Mouse (Mus musculus) MEL (cell line): ENCODE results near the gene Zfp26. TPM values are rescaled to one million over a fixed set of nuclear protein-coding genes. Genes with fewer than 3 reads are reported as not detected.

Experiments
- DNase-seq: peaks from one replicate; pipeline ENCODE4 v3.0.0; 2011; ENCODE audit warnings: low read depth, low spot score
- H3K27ac ChIP-seq: 2 replicates; pipeline ENCODE4 v1.5.1; 2012; ENCODE audit warnings: low read depth, mild to moderate bottlenecking, control low read depth, low read length, moderate library complexity; ENCODE audit not compliant: control insufficient read depth
- H3K27me3 ChIP-seq, 2 experiments: fragments of 150-350 bp in 1 of 2; sonication (generic) in 1 of 2; 2 replicates each; pipeline ENCODE4 v1.6.1; 2012; ENCODE audit warnings: low read length in 2 of 2, mild to moderate bottlenecking in 2 of 2, improper control_type of control experiment in 1 of 2, moderate library complexity in 1 of 2; ENCODE audit not compliant: insufficient read depth in 2 of 2, control insufficient read depth in 1 of 2
- H3K36me3 ChIP-seq, 2 experiments: 2 replicates each; pipeline ENCODE4 v1.6.1; 2012 to 2014; ENCODE audit warnings: low read length in 2 of 2, improper control_type of control experiment in 1 of 2, inconsistent platforms in 1 of 2, mild to moderate bottlenecking in 1 of 2; ENCODE audit not compliant: insufficient read depth in 2 of 2, control insufficient read depth in 1 of 2
- H3K4me1 ChIP-seq, 2 experiments: fragments of 150-350 bp in 1 of 2; sonication (generic) in 1 of 2; 2 replicates each; pipeline ENCODE4 v1.6.1; 2012; ENCODE audit warnings: low read length in 2 of 2, improper control_type of control experiment in 1 of 2, mild to moderate bottlenecking in 1 of 2; ENCODE audit not compliant: insufficient read depth in 2 of 2, control insufficient read depth in 1 of 2
- H3K4me3 ChIP-seq, 2 experiments: fragments of 150-350 bp in 1 of 2; sonication (generic) in 1 of 2; 2 replicates each; pipeline ENCODE4 v1.5.1; 2012; ENCODE audit warnings: low read depth in 2 of 2, low read length in 2 of 2, mild to moderate bottlenecking in 2 of 2, moderate library complexity in 2 of 2, control low read depth in 1 of 2, improper control_type of control experiment in 1 of 2; ENCODE audit not compliant: control insufficient read depth in 1 of 2, insufficient read depth in 1 of 2
- H3K79me2 ChIP-seq: 2 replicates; pipeline ENCODE4 v1.6.1; 2012; ENCODE audit warnings: mild to moderate bottlenecking, low read length, moderate library complexity; ENCODE audit not compliant: control insufficient read depth, poor library complexity, insufficient read depth
- H3K9ac ChIP-seq: 2 replicates; pipeline ENCODE4 v1.6.1; 2012; ENCODE audit warnings: low read depth, mild to moderate bottlenecking, control low read depth, low read length, moderate library complexity; ENCODE audit not compliant: control insufficient read depth, poor library complexity, severe bottlenecking
- H3K9me3 ChIP-seq: fragments of 150-350 bp; sonication (generic); replicated peaks from 2 replicates; pipeline ENCODE4 v1.6.1; 2012; ENCODE audit warnings: mild to moderate bottlenecking, low read length, improper control_type of control experiment, moderate library complexity; ENCODE audit not compliant: insufficient read depth
- BHLHE40 ChIP-seq: IDR thresholded peaks from 2 replicates; pipeline ENCODE4 v1.6.1; 2012; ENCODE audit warnings: low read depth, mild to moderate bottlenecking, inconsistent platforms, low read length, improper control_type of control experiment, borderline replicate concordance
- CHD1 ChIP-seq: IDR thresholded peaks from 2 replicates; pipeline ENCODE4 v1.6.1; 2012; ENCODE audit warnings: low read depth, mild to moderate bottlenecking, inconsistent platforms, low read length, improper control_type of control experiment
- CHD2 ChIP-seq: IDR thresholded peaks from 2 replicates; pipeline ENCODE4 v1.6.1; 2011; ENCODE audit warnings: low read length, improper control_type of control experiment
- CTCF ChIP-seq, 3 experiments: IDR thresholded peaks in 2 of 3; conservative IDR thresholded peaks in 1 of 3; 2 replicates each; pipeline ENCODE4 v1.5.1; 2011 to 2012; ENCODE audit warnings: low read length in 3 of 3, low read depth in 2 of 3, mild to moderate bottlenecking in 2 of 3, improper control_type of control experiment in 1 of 3, inconsistent platforms in 1 of 3, mixed read lengths in 1 of 3, moderate library complexity in 1 of 3; ENCODE audit not compliant: control insufficient read depth in 1 of 3, insufficient read depth in 1 of 3, poor library complexity in 1 of 3, severe bottlenecking in 1 of 3
- E2F4 ChIP-seq: IDR thresholded peaks from 2 replicates; pipeline ENCODE4 v1.6.1; 2011; ENCODE audit warnings: low read depth, low read length, improper control_type of control experiment, borderline replicate concordance
- ELF1 ChIP-seq: IDR thresholded peaks from 2 replicates; pipeline ENCODE4 v1.6.1; 2014; ENCODE audit warnings: low read depth, mild to moderate bottlenecking, inconsistent platforms, low read length, improper control_type of control experiment, moderate library complexity
- EP300 ChIP-seq, 2 experiments: IDR thresholded peaks; 2 replicates each; pipeline ENCODE4 v1.6.1; 2011; ENCODE audit warnings: improper control_type of control experiment in 2 of 2, low read length in 2 of 2, low read depth in 1 of 2, mild to moderate bottlenecking in 1 of 2
- ETS1 ChIP-seq: IDR thresholded peaks from 2 replicates; pipeline ENCODE4 v1.6.1; 2012; ENCODE audit warnings: low read depth, mild to moderate bottlenecking, inconsistent platforms, low read length, improper control_type of control experiment, moderate library complexity
- GABPA ChIP-seq: IDR thresholded peaks from 2 replicates; pipeline ENCODE4 v1.6.1; 2012; ENCODE audit warnings: low read depth, mild to moderate bottlenecking, inconsistent platforms, low read length, improper control_type of control experiment, moderate library complexity
- GATA1 ChIP-seq: IDR thresholded peaks from 2 replicates; pipeline ENCODE4 v1.6.1; 2011; ENCODE audit warnings: low read depth, low read length, improper control_type of control experiment
- HCFC1 ChIP-seq: IDR thresholded peaks from 2 replicates; pipeline ENCODE4 v1.6.1; 2012; ENCODE audit warnings: low read depth, mild to moderate bottlenecking, inconsistent platforms, low read length, improper control_type of control experiment, moderate library complexity
- JUND ChIP-seq: IDR thresholded peaks from 2 replicates; pipeline ENCODE4 v1.6.1; 2011; ENCODE audit warnings: low read depth, mild to moderate bottlenecking, improper control_type of control experiment, low read length
- MAFK ChIP-seq: IDR thresholded peaks from 2 replicates; pipeline ENCODE4 v1.6.1; 2011; ENCODE audit warnings: low read depth, mild to moderate bottlenecking, low read length, improper control_type of control experiment, borderline replicate concordance
- MAX ChIP-seq: IDR thresholded peaks from 2 replicates; pipeline ENCODE4 v1.6.1; 2011; ENCODE audit warnings: low read length, improper control_type of control experiment
- MXI1 ChIP-seq: IDR thresholded peaks from 2 replicates; pipeline ENCODE4 v1.6.1; 2011; ENCODE audit warnings: mild to moderate bottlenecking, low read depth, low read length, improper control_type of control experiment
- MYB ChIP-seq: IDR thresholded peaks from 2 replicates; pipeline ENCODE4 v1.6.1; 2011; ENCODE audit warnings: mild to moderate bottlenecking, low read depth, low read length, improper control_type of control experiment
- MYC ChIP-seq: IDR thresholded peaks from 2 replicates; pipeline ENCODE4 v1.6.1; 2011; ENCODE audit warnings: low read depth, mild to moderate bottlenecking, low read length, improper control_type of control experiment, moderate library complexity
- NELFE ChIP-seq: IDR thresholded peaks from 2 replicates; pipeline ENCODE4 v1.6.1; 2011; ENCODE audit warnings: low read depth, low read length, improper control_type of control experiment
- POLR2A ChIP-seq, 2 experiments: IDR thresholded peaks; 2 replicates each; pipeline ENCODE4 v1.6.1; 2011 to 2012; ENCODE audit warnings: low read length in 2 of 2, mild to moderate bottlenecking in 2 of 2, control low read depth in 1 of 2, improper control_type of control experiment in 1 of 2, low read depth in 1 of 2, moderate library complexity in 1 of 2; ENCODE audit not compliant: control insufficient read depth in 1 of 2, insufficient read depth in 1 of 2, poor library complexity in 1 of 2
- POLR2AphosphoS2 ChIP-seq: IDR thresholded peaks from 2 replicates; pipeline ENCODE4 v1.6.1; 2011; ENCODE audit warnings: low read length, improper control_type of control experiment
- POLR2AphosphoS5 ChIP-seq: IDR thresholded peaks from 2 replicates; pipeline ENCODE4 v1.6.1; 2012; ENCODE audit warnings: low read depth, borderline replicate concordance, mild to moderate bottlenecking, inconsistent platforms, low read length, moderate library complexity, mixed read lengths
- RAD21 ChIP-seq: IDR thresholded peaks from 2 replicates; pipeline ENCODE4 v1.6.1; 2011; ENCODE audit warnings: mild to moderate bottlenecking, low read depth, low read length, improper control_type of control experiment
- RCOR1 ChIP-seq: IDR thresholded peaks from 2 replicates; pipeline ENCODE4 v1.6.1; 2012; ENCODE audit warnings: low read depth, mild to moderate bottlenecking, inconsistent platforms, low read length, improper control_type of control experiment
- SIN3A ChIP-seq: IDR thresholded peaks from 2 replicates; pipeline ENCODE4 v1.6.1; 2012; ENCODE audit warnings: low read length, improper control_type of control experiment, inconsistent platforms
- SMC3 ChIP-seq: IDR thresholded peaks from 2 replicates; pipeline ENCODE4 v1.6.1; 2011; ENCODE audit warnings: low read depth, low read length, improper control_type of control experiment
- TAL1 ChIP-seq: IDR thresholded peaks from 2 replicates; pipeline ENCODE4 v1.6.1; 2012; ENCODE audit warnings: mild to moderate bottlenecking, inconsistent platforms, low read length, moderate library complexity, mixed read lengths
- TBP ChIP-seq: IDR thresholded peaks from 2 replicates; pipeline ENCODE4 v1.8.0; 2011; ENCODE audit warnings: low read depth, low read length, improper control_type of control experiment
- UBTF ChIP-seq: IDR thresholded peaks from 2 replicates; pipeline ENCODE4 v1.6.1; 2012; ENCODE audit warnings: low read depth, mild to moderate bottlenecking, inconsistent platforms, low read length, improper control_type of control experiment, moderate library complexity, borderline replicate concordance; ENCODE audit not compliant: insufficient read depth
- ZC3H11A ChIP-seq: IDR thresholded peaks from 2 replicates; pipeline ENCODE4 v1.6.1; 2012; ENCODE audit warnings: low read depth, mild to moderate bottlenecking, inconsistent platforms, low read length, improper control_type of control experiment
- ZKSCAN1 ChIP-seq: IDR thresholded peaks from 2 replicates; pipeline ENCODE4 v1.6.1; 2012; ENCODE audit warnings: low read depth, mild to moderate bottlenecking, inconsistent platforms, low read length, improper control_type of control experiment, moderate library complexity
- ZMIZ1 ChIP-seq: IDR thresholded peaks from 2 replicates; pipeline ENCODE4 v1.6.1; 2012; ENCODE audit warnings: low read depth, mild to moderate bottlenecking, inconsistent platforms, low read length, improper control_type of control experiment, moderate library complexity
- ZNF384 ChIP-seq: IDR thresholded peaks from 2 replicates; pipeline ENCODE4 v1.6.1; 2012; ENCODE audit warnings: low read depth, mild to moderate bottlenecking, inconsistent platforms, low read length, improper control_type of control experiment
- polyA plus RNA-seq, 2 experiments: library from polyadenylated mRNA; stranded (reverse) in 1 of 2; unstranded in 1 of 2; fragments of >175 nt in 1 of 2; fragments of >200 nt in 1 of 2; gene quantifications; 2 replicates each; pipeline versions ENCODE4 v1.2.1 to v1.2.4; 2012; ENCODE audit warnings: low replicate concordance in 2 of 2, low read depth in 1 of 2; ENCODE audit not compliant: insufficient read length in 2 of 2, insufficient read depth in 1 of 2, missing spikeins in 1 of 2
- total RNA-seq: library from RNA; depleted of rRNA; stranded (reverse); fragments of 300-350 nt; gene quantifications from 2 replicates; pipeline ENCODE4 v1.2.3, GENCODE M21; 2012

Gene Zfp26
- total and polyA plus RNA-seq, 3 experiments: 18.5 to 55.4 (median 52.5) TPM

DNA sequence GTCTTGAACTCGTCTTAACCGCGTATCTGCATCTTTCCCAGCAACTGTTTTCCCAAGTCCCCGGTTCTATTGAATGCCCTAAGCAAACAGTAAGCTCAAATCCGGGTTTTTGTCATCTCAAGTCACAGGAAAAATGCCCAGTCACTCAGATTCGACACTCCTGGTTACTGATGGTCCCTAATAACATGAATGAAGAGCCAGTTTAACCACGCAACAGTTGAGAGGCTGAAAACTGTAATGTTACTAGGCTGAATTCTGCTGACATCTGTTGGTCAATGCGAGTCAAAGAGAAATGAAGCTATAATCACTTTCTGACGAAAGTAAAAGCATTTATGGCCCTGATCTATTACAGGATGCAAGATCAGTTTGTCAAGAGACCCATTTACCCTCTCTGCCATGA lies 33.3 kb upstream of the Zfp26 start (continued):
- 0 out of 2 replicates have a peak, but pooled peaks have one; percentile 28 for TF ChIP-seq CHD2
- no peak for TF ChIP-seq TBP
- no peak for TF ChIP-seq GATA1
- TF ChIP-seq POLR2A (IDR thresholded peaks at IDR 0.05; ENCODE audit: control insufficient read depth in 1 of 2, insufficient read depth in 1 of 2, low read depth in 1 of 2, low read length in 2 of 2, poor library complexity in 1 of 2): no peak
- TF ChIP-seq ETS1: 0 out of 2 replicates have a peak, but pooled peaks have one; percentile 32
- TF ChIP-seq RCOR1: 0 out of 2 replicates have a peak, but pooled peaks have one; percentile 40
- TF ChIP-seq MAX: no peak
- TF ChIP-seq HCFC1: 0 out of 2 replicates have a peak, but pooled peaks have one; percentile 20
- TF ChIP-seq, all 39 proteins: peak for 13

DNA sequence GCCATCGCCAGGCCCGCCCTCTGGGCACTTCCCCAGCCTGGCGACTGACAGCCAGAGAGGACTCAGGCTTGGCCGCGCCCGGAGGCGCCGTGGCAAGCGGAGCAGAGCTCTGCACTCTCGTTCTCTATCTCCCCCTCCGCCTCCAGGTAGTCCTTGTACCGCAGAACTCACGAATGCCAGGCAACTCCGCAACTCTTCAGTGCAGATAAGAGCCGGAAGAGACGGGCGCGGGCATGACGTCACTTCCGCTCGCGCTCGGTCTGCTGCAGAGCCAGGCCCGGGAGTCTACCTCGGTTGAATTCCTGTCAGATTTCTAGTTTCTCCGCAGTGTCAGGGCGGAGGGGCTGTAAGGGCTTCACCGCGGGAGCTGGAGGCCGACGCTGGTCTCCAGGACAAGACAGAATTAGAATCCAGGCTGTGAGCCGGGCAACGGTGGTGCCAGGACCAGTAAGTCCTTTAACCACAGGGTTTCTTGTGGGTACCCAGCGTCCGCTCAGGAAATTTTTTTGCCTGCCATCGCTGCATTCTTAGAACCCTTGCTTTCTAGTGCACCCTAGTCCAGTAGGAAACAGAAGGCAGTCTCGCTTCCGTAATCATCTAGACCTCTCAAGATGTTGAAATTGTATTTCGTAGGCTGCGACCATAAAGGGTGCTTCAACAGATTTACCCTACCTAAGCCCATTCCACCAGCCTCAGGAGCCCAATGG lies 32.7 kb upstream of the Zfp26 start, which contains the start of gene Zfp426:
Zfp426 (minus strand) TSS at position 220 of the 707 bp plus-strand sequence.
- Histone ChIP-seq H3K4me1 (peaks cover 6 to 11% of the 10 kb centered on the region in 2 experiments), H3K9ac (peak within 1 kb of the TSS; percentile 71), H3K79me2 (peaks cover 20% of the 10 kb centered on the region), H3K4me3 (peak within 1 kb of the TSS; percentile 74 to 75), H3K9me3 (no peaks in the 10 kb centered on the region), H3K36me3 (peaks cover 16 to 24% of the 10 kb centered on the region in 2 experiments), H3K27ac (peak within 1 kb of the TSS; percentile 78), H3K27me3 (no peaks in the 10 kb centered on the region)
- peak; percentile 100 for DNase-seq
- TF ChIP-seq NELFE (peak; percentile 100), POLR2AphosphoS2 (peak; percentile 99), SMC3 (no peak), MXI1 (peak; percentile 92; the same call in 1 of the 2 replicates), CHD1 (0 out of 2 replicates have a peak, but pooled peaks have one; percentile 82), UBTF (peak; percentile 88; the same call in 1 of the 2 replicates), E2F4 (0 out of 2 replicates have a peak, but pooled peaks have one; percentile 55), ZC3H11A (no peak), HCFC1 (peak; percentile 93), MAX (peak; percentile 62; the same call in 1 of the 2 replicates), SIN3A (peak; percentile 98), EP300 (IDR thresholded peaks at IDR 0.05; ENCODE audit: low read depth in 1 of 2, low read length in 2 of 2) (peak in 1 of 2 experiments; percentile 81; a peak in 2 of 4 replicates), ZNF384 (no peak), RAD21 (no peak), ZMIZ1 (peak; percentile 99), CTCF (IDR thresholded peaks at IDR 0.05 in 2 of 3, conservative IDR thresholded peaks at IDR 0.05 in 1 of 3; ENCODE audit: control insufficient read depth in 1 of 3, insufficient read depth in 1 of 3, low read depth in 2 of 3, low read length in 3 of 3, poor library complexity in 1 of 3, severe bottlenecking in 1 of 3) (no peak), MAFK (no peak), BHLHE40 (no peak), CHD2 (no peak), ETS1 (peak; percentile 94), MYB (no peak), POLR2AphosphoS5 (peak; percentile 89; the same call in 1 of the 2 replicates), ZKSCAN1 (no peak), POLR2A (IDR thresholded peaks at IDR 0.05; ENCODE audit: control insufficient read depth in 1 of 2, insufficient read depth in 1 of 2, low read depth in 1 of 2, low read length in 2 of 2, poor library complexity in 1 of 2) (peak; percentile 98 to 99), MYC (peak; percentile 87), RCOR1 (peak; percentile 79), ELF1 (peak; percentile 91), TAL1 (no peak), JUND (peak; percentile 92), GABPA (no peak)
